Mouse (Mus musculus) ZHBTc4 (cell line): Measurements from ENCODE around the gene Tax1bp1.

ENCODE experiments used
- DNase-seq: peaks from one replicate; pipeline ENCODE4 v3.0.0-alpha.2; 2011; ENCODE audit warnings: low read depth, low spot score

Gene Tax1bp1

DNA sequence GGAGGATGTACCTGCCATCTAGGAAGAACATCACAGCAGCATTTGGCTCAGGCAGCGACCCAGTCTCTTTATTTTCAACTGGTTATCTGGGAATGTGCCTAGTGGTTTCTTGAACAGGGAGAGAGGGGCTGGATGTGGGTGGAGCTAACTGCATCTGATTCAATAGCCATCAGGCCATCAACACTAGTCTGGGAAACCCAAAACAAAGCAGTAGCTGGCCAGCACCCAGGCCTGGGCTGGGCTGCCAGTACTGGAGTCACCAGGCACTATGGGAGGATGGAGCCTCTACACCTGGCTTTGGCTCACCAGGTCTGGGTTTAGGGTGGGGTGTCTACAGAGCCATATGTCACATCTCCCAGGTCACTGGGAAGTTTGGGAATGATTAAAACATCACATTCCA is 83.2 kb downstream of the Tax1bp1 start:
- no peak for DNase-seq

DNA sequence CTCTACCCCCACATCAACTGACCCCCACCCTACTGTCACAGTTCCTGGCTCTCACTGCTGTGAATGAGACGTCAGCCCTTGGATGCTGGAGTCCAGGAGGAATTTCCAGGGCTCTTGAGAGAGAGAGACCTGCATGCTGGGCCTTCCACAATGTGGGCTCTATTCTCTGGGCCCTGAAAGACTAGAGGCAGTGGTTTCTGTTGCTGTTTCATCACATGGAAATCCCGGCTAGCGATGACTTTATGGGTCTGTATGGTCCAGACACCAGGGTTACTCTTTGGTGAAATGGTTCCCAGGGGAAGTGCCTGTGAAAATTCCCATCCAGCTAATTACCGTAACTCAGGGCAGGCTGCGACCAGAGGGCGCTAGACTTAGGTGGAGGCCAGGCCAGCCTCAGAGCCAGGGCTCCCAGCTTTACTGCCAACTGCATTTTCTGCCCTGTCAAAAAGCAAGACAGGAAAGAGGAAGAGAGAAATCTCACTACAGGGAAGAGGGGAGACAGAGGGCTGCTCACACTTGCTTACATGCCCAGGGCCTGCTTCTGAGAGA is 83.8 kb downstream of the Tax1bp1 start:
- DNase-seq = peak; percentile 42

DNA sequence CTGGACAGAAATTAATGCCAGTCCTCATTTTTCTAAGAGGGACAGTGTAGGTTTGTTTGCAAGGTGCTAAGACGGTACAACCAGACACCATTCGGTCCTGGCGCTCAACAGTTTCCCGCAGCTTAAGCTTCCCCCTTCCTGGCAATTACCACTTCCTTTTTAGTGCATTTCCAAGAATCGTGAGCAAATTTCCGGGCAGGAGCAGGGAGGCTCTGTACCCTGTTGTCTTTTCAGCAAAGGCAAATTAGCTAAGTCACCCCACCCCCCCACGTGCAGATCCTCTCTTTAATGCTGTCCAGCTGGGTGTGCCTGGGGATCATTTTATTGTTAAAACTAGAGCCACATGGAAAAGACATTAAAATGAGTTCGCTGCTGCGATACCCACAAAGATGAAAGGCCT is 88.7 kb downstream of the Tax1bp1 start:
- peak; percentile 66 for DNase-seq

DNA sequence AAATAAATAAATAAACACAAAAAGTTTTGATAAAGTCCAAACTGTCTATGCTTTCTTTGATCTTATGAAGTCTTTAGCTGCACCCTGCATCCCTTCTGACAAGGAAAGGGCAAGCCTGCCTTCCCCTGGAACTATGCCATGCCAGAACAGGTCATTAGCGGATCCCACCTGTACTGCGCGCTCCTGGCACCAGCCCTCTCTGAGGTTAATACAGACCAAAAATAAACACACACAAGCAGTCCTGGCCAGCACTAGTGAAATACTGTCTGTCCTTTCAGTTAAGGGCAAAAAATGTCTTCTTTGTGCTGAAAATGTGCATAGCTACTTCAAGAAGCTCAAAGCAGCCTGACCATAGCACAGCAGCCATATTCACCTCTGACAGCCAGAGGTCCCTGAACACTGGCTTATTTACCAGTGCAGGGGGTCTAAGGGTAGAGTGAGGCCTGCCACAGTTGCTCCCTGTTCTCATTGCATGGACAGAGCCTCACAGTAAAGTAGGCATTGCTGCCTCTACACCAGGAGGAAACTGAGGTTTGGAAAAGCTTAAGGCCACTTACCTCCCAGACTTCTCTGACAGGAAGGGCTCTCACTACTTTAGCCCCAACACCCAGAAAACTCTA is 91.8 kb downstream of the Tax1bp1 start:
- DNase-seq = no peak
